Mouse (Mus musculus) forebrain, embryonic 16.5 days (tissue): ENCODE results near the gene Ints3. TPM values are rescaled to one million over a fixed set of nuclear protein-coding genes. Genes with fewer than 3 reads are reported as not detected.

Experiments
- ATAC-seq: fragments of 200-750 bp; cut with Nextera tagmentation; 2 replicates; pipeline ENCODE4 v1.8.0; 2017; ENCODE audit warnings: mild to moderate bottlenecking, moderate library complexity
- H3K27ac ChIP-seq: fragments of 300-500 bp; sonication (generic); 2 replicates; pipeline ENCODE4 v1.5.1; 2014; ENCODE audit warnings: low read length, control low read depth
- H3K27me3 ChIP-seq: fragments of 300-500 bp; sonication (generic); replicated peaks from 2 replicates; pipeline ENCODE4 v1.6.1; 2014; ENCODE audit warnings: low read length; ENCODE audit not compliant: control insufficient read depth, insufficient read depth
- H3K36me3 ChIP-seq: fragments of 300-500 bp; sonication (generic); 2 replicates; pipeline ENCODE4 v1.6.1; 2014; ENCODE audit not compliant: control insufficient read depth, insufficient read depth
- H3K4me1 ChIP-seq: fragments of 300-500 bp; sonication (generic); replicated peaks from 2 replicates; pipeline ENCODE4 v1.6.1; 2014; ENCODE audit warnings: low read length; ENCODE audit not compliant: control insufficient read depth, insufficient read depth
- H3K4me2 ChIP-seq: fragments of 300-500 bp; sonication (generic); 2 replicates; pipeline ENCODE4 v1.6.1; 2014; ENCODE audit warnings: mild to moderate bottlenecking, low read length, control low read depth
- H3K4me3 ChIP-seq: fragments of 300-500 bp; sonication (generic); replicated peaks from 2 replicates; pipeline ENCODE4 v1.5.1; 2014; ENCODE audit warnings: mild to moderate bottlenecking, low read length, control low read depth
- H3K9ac ChIP-seq: fragments of 300-500 bp; sonication (generic); replicated peaks from 2 replicates; pipeline ENCODE4 v1.6.1; 2014; ENCODE audit warnings: low read depth, low read length, control low read depth
- H3K9me3 ChIP-seq: fragments of 300-500 bp; sonication (generic); 2 replicates; pipeline ENCODE4 v1.6.1; 2016; ENCODE audit warnings: low read length; ENCODE audit not compliant: control insufficient read depth
- WGBS: fragments of 180-500 bp; shearing (Covaris S2); extraction: QIAGEN DNeasy Blood & Tissue Kit; methylation state at CpG from one replicate; pipeline ENCODE4 v1.1.7; 2014; 5-methylcytosine and 5-hydroxymethylcytosine counted together
- polyA plus RNA-seq: library from polyadenylated mRNA; unstranded; fragments of >200 nt; fragmentation: Nextera tagmentation; extraction: Ambion mirVana; gene quantifications from 2 replicates; pipeline ENCODE4 v1.2.1, GENCODE M21; 2015

Ints3 gene
- polyA plus RNA-seq, 1 experiment from 2014 or later: 32.3 TPM

- no peak overlapping the region for H3K9ac ChIP-seq
- no peaks in the 10 kb centered on the region for H3K27me3 ChIP-seq
- no peaks in the 10 kb centered on the region for H3K9me3 ChIP-seq
- peaks cover 58% of the 10 kb centered on the region for H3K36me3 ChIP-seq
- ATAC-seq: no peak
- WGBS: 94% methylated on average over 4 of the region's 4 CpGs
- H3K4me3 ChIP-seq: no peak overlapping the region
- H3K4me2 ChIP-seq: no peak overlapping the region
- H3K27ac ChIP-seq: no peak overlapping the region
- H3K4me1 ChIP-seq: no peaks in the 10 kb centered on the region
Observed at GRCm38 (mm10) chr3:90404609-90405008, 28.8 kb downstream of the Ints3 start.

GRCm38 (mm10) chr3:90404121-90404520 lies 29.3 kb downstream of the Ints3 start:
- H3K27ac ChIP-seq: no peak overlapping the region
- no peaks in the 10 kb centered on the region for H3K4me1 ChIP-seq
- no peak for ATAC-seq
- H3K36me3 ChIP-seq: peaks cover 54% of the 10 kb centered on the region
- no peaks in the 10 kb centered on the region for H3K27me3 ChIP-seq
- no peaks in the 10 kb centered on the region for H3K9me3 ChIP-seq
- no peak overlapping the region for H3K4me3 ChIP-seq
- WGBS: 94% methylated on average over 3 of the region's 3 CpGs
- H3K4me2 ChIP-seq: no peak overlapping the region
- no peak overlapping the region for H3K9ac ChIP-seq

- 85% methylated on average over 4 of the region's 4 CpGs for WGBS
- ATAC-seq: no peak
- H3K4me2 ChIP-seq: no peak overlapping the region
- no peak overlapping the region for H3K27ac ChIP-seq
- H3K36me3 ChIP-seq: peaks cover 36% of the 10 kb centered on the region
- H3K4me1 ChIP-seq: no peaks in the 10 kb centered on the region
- H3K9me3 ChIP-seq: no peaks in the 10 kb centered on the region
- H3K27me3 ChIP-seq: no peaks in the 10 kb centered on the region
- no peak overlapping the region for H3K9ac ChIP-seq
- no peak overlapping the region for H3K4me3 ChIP-seq
Observed at GRCm38 (mm10) chr3:90400993-90401392, 32.4 kb downstream of the Ints3 start.

- H3K27ac ChIP-seq: no peak overlapping the region
- H3K9me3 ChIP-seq: no peaks in the 10 kb centered on the region
- no peaks in the 10 kb centered on the region for H3K4me1 ChIP-seq
- ATAC-seq: no peak
- H3K9ac ChIP-seq: no peak overlapping the region
- H3K4me2 ChIP-seq: no peak overlapping the region
- no peak overlapping the region for H3K4me3 ChIP-seq
- H3K27me3 ChIP-seq: no peaks in the 10 kb centered on the region
- H3K36me3 ChIP-seq: peaks cover 34% of the 10 kb centered on the region
- 87% methylated on average over 3 of the region's 3 CpGs for WGBS
Observed at GRCm38 (mm10) chr3:90395629-90396028, 37.8 kb downstream of the Ints3 start.

- Histone ChIP-seq H3K9ac (no peak overlapping the region), H3K9me3 (no peaks in the 10 kb centered on the region), H3K4me3 (no peak overlapping the region), H3K27ac (no peak overlapping the region), H3K4me2 (no peak overlapping the region), H3K36me3 (peaks cover 27% of the 10 kb centered on the region), H3K4me1 (peaks cover 22% of the 10 kb centered on the region), H3K27me3 (no peaks in the 10 kb centered on the region)
- ATAC-seq: no peak
- 81% methylated on average over 3 of the region's 3 CpGs for WGBS
Observed at GRCm38 (mm10) chr3:90392661-90393060, 40.8 kb downstream of the Ints3 start.

GRCm38 (mm10) chr3:90391941-90392340 lies 41.5 kb downstream of the Ints3 start:
- no peak overlapping the region for H3K4me3 ChIP-seq
- no peak for ATAC-seq
- no peak overlapping the region for H3K27ac ChIP-seq
- H3K9me3 ChIP-seq: no peaks in the 10 kb centered on the region
- WGBS: 90% methylated on average over 8 of the region's 8 CpGs
- H3K36me3 ChIP-seq: peaks cover 27% of the 10 kb centered on the region
- H3K9ac ChIP-seq: no peak overlapping the region
- no peaks in the 10 kb centered on the region for H3K27me3 ChIP-seq
- no peak overlapping the region for H3K4me2 ChIP-seq
- peaks cover 29% of the 10 kb centered on the region for H3K4me1 ChIP-seq

- no peaks in the 10 kb centered on the region for H3K27me3 ChIP-seq
- H3K36me3 ChIP-seq: peaks cover 24% of the 10 kb centered on the region
- ATAC-seq: no peak
- no peak overlapping the region for H3K4me3 ChIP-seq
- H3K9ac ChIP-seq: no peak overlapping the region
- 72% methylated on average over 4 of the region's 4 CpGs for WGBS
- no peaks in the 10 kb centered on the region for H3K9me3 ChIP-seq
- no peak overlapping the region for H3K4me2 ChIP-seq
- H3K27ac ChIP-seq: no peak overlapping the region
- peaks cover 30% of the 10 kb centered on the region for H3K4me1 ChIP-seq
Observed at GRCm38 (mm10) chr3:90391004-90391403, 42.4 kb downstream of the Ints3 start.

GRCm38 (mm10) chr3:90389511-90390490 lies 43.6 kb downstream of the Ints3 start, which contains the start of gene Slc27a3:
Slc27a3 (minus strand) TSS chr3:90389938.
- H3K4me2 ChIP-seq: peak within 1 kb of the TSS; percentile 91
- H3K9me3 ChIP-seq: no peaks in the 10 kb centered on the region
- peak within 1 kb of the TSS; percentile 89 for H3K9ac ChIP-seq
- peak within 1 kb of the TSS; percentile 82 for H3K4me3 ChIP-seq
- under 1% methylated on average over 50 of the region's 55 CpGs for WGBS
- H3K36me3 ChIP-seq: peaks cover 18% of the 10 kb centered on the region
- H3K27me3 ChIP-seq: no peaks in the 10 kb centered on the region
- ATAC-seq: peak; percentile 76
- H3K27ac ChIP-seq: peak within 1 kb of the TSS; percentile 85
- peaks cover 30% of the 10 kb centered on the region for H3K4me1 ChIP-seq

- peaks cover 13% of the 10 kb centered on the region for H3K36me3 ChIP-seq
- peak overlapping the region; percentile 91 for H3K4me2 ChIP-seq
- ATAC-seq: peak; percentile 76
- no peaks in the 10 kb centered on the region for H3K27me3 ChIP-seq
- peak overlapping the region; percentile 85 for H3K27ac ChIP-seq
- WGBS: 2% methylated on average over 51 of the region's 53 CpGs
- H3K9me3 ChIP-seq: no peaks in the 10 kb centered on the region
- peak overlapping the region; percentile 82 for H3K4me3 ChIP-seq
- H3K9ac ChIP-seq: peak overlapping the region; percentile 89
- peaks cover 30% of the 10 kb centered on the region for H3K4me1 ChIP-seq
Observed at GRCm38 (mm10) chr3:90388726-90389510, 44.5 kb downstream of the Ints3 start.
